Mouse (Mus musculus) thymus, adult 18-20 months (tissue): ENCODE data around the gene Mycbp2.

Source experiments
- DNase-seq, 2 experiments: peaks; one replicate each; pipeline ENCODE4 v3.0.0; 2022; ENCODE audit warnings: mixed read lengths in 2 of 2

Gene Mycbp2

DNA sequence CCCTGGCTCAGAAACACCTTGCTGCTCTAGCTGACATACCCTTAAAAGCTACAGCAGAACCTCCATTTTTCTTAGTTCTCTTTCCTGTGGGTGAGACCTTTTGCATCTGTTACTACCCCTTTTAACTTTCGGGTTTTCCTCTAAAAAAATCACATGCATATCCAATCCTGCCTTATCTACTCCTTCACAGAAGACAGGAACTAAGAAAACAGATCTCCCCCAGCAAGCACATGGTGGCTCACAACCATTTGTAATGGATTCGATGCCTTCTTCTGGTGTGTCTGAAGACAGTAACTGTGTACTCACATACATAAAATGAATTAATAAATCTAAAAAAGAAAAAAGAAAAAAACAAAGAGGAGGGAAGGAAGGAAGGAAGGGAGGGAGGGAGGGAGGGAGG, 87.9 kb downstream of the Mycbp2 start:
- DNase-seq: no peak

DNA sequence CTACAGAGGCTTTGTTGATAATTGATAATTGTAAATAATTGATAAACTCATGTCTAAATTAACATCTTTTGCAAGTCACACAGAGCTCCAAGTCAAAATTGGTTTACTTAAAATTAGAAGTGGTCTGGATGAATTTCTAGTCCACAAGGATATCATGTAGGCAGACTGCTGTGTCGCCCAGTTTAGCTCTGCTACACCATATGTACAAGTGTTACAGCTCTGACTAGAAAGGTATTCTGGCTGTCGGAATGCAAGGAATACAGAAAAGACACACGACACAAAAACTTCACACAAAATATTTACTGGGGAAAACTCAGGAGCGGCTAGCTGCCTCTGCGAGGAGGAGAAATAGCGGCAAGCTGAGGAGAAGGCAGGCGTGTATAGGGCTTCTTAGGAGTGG, 89.7 kb downstream of the Mycbp2 start:
- no peak for DNase-seq

DNA sequence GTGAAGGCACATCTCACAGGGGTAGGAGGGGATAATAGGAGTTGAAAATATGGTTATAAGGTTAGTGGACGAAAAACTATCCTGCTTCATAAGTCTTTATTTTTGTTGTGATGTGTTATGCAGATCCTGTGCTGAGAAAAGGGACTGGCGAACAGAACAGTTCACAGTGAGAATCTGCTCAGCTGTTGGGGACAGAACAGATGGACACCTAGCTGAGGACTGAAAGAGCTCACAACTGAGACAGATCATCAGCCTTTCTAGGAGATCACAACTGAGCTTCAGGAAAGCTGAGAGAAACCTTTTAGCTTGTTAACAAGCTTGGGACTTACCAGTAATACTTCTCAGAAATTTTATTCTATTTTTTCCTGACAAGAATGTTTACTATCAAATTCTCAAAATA, 92.3 kb downstream of the Mycbp2 start:
- no peak for DNase-seq

DNA sequence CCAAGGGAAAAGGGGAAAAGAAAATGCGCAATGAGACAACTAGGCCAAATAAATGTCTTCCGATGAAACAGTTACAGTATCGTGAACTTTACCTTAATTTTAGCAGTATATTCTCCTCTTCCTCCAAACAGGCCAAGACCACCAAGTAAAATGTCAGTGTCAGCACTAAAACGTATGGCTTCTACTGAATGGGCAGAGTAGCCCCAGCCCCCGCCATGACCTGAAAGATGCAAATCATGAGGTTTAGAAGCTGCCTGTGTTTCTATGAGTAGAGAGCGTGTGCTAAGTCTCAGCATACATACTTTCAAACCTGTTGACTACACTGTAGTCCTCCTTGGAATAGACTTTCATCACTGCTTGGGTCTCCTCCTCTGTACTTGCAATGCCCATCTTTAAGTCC, 104.6 kb downstream of the Mycbp2 start:
- DNase-seq: no peak

DNA sequence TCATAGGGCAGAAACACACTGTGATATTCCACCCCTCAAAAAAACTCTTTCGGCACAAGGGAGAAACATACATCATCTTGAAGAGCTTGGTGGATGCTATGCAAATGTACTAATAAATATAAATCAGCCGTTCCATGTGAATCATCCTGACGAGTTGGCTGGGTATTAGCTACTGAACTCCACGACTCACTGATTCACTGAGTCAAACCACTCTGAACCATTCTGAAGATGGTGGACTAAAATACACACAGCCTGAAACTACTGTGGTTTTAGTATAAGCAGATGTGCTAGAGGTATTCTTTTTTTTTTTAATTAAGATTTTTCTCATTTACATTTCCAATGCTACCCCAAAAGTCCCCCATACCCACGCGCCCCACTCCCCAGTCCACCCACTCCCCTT, 111.8 kb downstream of the Mycbp2 start:
- no peak for DNase-seq

DNA sequence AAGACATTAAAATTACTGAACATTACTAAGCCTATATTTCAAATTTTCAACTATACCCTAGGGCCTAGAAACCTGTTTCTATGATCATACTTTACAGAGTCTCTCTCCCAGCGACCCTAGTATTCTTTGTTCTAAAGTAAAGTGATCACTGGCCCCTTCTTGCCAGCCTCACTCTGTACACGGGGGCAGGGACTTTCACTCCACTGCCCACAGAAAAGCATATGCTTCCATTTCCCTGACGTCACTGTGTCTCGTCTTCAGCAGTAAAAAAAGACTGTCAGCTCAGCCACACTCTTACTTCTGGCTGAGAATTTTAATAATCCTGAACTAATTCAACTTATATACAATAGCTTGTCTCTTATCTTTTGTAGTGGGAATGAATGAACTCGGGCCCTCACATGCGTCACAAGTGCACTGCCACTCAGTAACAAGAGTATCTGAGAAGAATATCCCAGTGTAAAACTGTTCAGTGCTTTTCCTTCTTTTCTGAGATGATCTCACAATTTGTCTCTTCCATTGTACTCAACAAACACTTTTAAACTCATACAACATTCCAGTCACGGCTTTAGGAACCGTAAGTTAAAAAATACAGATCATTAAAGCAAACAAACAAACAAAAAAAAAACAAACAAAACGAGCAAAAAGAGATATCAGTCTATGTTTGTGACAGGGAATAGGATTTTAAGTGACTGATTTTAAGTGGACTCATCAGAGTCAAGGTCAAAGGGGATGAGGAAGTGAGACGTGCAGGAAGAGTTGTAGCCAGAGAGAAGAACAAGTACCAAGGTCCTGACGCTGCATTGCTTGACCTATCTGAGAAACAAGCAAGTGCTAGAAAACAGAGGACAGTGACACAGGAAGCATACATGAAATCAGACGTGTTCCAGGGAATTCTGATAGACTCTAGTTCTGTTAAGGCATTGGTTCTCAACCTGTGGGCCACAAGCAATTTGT, 112.7 kb downstream of the Mycbp2 start:
- DNase-seq: no peak

DNA sequence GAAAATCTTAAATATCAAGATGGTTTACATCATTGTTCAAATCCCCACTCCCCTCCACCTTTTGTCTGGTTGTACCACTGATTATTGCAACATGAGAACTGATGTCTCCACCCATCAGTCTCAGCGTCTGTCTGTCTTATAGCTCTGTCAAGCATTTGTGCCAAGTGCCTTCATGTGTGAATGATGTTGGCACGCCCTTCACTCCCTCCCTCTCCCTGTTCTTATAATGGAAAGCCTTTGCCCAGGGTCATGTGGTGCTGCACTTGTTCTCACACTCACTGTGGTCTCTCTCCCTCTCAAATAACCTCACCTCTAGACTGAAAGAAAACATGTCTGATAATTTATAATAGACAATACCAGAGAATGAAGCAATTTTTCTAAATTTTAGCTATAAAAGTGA, 124.3 kb downstream of the Mycbp2 start:
- DNase-seq: no peak

DNA sequence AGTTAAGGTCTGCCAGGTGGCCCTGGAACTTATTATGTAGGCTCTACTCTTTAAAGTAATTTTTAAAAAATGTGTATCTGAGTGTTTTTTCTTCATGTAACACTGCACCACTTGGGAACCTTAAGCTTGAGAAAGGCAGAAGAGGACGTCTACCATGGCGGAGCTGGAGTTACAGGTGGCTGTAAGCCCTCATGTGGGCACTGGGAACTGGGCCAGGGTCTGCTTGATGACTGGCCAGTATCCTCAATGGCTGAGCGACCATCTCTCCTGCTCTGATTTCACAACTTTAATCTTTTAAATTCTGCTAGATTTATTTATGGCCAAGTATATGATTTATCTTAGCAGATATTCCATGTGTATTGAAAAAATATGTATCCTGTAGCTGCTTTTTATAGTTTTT, 124.9 kb downstream of the Mycbp2 start:
- no peak for DNase-seq

DNA sequence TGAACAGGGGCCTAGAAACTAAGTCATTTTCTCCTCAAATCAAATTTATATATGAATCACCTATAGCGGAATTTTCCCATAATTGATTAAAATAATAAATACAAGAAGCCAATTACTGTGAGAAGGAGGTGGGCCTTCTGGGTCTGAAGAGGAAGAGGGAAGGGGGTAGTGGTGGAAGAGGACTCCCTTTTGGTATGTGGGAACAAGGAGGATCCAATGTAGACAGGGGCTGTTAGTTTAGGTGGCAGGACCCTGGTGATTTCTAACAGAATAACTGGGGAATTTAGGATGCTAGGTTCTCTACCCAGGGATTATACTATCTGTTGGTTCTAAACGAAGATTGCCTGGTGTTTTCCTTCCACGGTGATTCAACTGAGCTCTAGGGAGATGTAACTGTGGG, 130.3 kb downstream of the Mycbp2 start:
- no peak for DNase-seq

DNA sequence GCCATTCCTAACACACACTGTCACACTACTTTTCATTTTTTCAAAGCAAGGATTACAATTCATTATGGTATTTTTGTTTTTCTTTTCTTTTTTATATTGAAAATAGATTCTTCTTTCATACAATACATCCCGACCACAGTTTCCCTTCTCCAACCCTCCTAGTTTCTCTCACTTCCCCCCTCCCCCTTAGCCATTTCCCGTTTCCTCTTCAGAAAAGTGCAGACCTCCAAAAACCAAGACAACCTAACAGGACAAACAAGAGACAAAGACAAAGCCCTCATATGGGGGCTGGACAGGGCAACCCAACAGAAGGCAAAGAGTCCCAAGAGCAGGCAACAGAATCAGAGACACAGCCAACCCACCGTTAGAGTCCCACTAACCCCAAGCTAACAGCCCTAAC, 160.0 kb downstream of the Mycbp2 start:
- DNase-seq: no peak

DNA sequence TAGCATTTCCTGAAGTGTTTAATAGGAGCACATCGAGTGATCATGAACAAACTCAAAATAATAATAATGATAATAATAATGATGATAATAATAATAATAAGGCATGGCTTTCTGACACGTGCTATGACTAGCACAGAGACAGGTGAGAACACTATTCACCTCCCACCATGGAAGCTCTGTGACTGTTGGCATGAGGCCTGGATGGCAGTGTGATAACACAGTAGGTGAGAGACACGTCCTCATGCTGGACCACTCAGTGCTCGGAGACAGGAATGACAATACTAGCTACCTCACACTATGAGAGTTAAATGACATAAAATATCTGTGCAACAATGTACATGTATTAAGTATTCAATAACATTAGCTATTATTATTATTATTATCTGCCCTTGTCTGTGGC, 160.5 kb downstream of the Mycbp2 start:
- no peak for DNase-seq

DNA sequence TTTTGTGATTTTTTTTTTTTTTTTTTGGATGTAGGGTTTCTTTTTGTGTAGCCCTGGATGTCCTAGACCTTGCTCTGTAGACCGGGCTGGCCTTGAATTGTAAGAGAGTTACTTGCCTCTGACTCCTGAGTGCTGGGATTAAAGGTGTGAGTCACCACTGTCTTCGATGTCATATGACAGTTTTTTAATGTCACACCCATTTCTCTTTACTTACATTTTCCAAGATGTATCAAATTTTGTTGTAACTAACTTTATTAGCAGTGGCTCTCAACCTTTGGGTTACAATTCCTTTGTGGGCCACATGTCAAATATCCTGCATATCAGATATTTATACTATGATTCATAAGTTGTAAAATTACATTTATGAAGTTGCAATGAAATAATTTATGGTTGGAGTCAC, 166.5 kb downstream of the Mycbp2 start:
- no peak for DNase-seq

DNA sequence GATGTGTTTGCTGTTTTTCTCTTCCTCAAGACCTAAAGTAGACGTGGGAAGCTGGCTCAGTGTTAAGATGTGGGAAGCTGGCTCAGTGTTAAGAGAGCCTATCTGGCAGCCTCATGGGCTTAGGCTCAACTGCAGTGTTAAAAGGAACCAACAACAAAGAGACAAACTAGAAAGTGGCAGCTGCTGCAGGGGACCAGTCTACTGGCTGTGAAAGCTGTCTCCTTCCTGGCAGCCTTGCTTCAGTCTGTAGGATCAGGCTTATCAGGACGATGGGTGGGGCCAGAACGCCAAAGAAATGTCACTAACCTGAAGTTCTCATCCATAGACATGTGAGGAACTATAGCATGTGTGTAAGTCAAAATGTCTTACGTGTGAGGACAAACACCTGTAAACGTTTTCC, 183.7 kb downstream of the Mycbp2 start:
- no peak for DNase-seq

DNA sequence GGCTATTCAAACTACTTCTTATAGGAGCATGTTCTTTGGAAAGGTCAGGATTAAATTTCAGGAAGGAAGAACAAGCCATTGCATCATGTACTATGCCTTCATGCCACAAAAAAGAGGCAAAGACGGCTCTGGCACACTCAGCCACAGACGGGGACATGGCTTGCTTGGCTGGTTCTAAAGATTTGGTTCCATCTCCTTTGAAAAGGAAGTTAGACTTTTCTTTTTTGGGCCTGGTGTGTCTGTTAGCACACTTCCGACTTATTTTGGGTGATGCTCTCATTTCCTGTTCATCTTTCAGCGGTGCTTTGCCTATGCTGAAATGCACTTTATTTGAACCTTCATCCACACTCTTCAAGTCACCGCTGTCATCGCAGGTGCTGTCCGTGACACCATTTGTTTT, 190.9 kb downstream of the Mycbp2 start:
- DNase-seq: no peak

DNA sequence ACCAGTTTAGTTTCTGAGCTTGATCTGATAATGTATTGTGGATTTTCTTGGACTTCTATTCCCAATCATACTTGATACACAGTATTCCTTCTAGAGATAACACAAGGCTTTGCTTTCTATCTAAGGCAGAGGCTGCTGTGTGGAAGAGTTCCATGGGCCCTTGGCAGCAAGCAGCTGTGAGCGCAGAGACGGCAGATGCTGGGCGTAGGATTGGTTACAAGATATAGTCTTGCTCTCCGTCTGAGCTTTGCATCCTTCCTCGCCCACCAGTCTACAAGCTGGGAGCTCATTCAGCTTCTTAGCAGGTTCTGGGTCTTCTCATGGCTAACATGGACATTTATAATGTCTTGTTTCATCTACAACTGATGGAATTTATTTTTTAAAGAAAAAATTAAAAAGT, 196.5 kb downstream of the Mycbp2 start:
- no peak for DNase-seq

DNA sequence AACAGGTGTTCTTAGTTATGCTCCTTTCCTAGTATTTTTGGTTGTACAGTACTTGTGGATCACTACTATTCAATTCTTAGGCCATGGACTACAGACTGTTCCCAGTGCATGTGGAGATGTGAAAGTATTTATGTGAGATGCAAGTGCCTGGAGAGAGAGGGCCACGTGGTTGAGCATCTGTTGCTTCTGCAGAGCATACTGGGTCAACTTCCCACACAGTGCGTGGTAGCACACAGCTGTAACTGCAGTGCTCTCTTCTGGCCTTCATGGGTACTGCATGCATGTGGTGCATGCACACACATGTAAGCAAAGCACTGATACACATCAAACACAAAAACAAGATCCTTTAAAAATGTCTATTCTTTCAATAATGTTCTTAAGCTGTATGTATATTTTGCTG, 214.6 kb downstream of the Mycbp2 start:
- DNase-seq: no peak

DNA sequence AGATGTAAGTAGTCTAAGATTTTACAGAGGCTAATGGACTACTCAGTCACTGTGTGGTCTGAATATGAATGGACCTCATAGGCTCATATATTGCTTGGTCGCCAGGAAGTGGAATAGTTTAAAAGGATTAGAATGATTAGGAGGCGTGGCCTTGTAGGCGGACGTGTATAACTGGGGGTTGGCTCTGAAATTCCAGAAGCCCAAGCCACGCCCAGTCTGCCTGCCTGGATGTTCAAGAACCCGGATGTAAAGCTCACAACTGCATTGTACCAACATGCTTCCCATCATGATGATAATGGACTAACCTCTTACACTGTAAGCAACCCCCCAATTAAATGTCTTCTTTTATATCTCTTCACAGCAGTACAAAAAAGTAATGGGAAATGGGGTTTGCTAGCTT, 220.9 kb downstream of the Mycbp2 start:
- no peak for DNase-seq

DNA sequence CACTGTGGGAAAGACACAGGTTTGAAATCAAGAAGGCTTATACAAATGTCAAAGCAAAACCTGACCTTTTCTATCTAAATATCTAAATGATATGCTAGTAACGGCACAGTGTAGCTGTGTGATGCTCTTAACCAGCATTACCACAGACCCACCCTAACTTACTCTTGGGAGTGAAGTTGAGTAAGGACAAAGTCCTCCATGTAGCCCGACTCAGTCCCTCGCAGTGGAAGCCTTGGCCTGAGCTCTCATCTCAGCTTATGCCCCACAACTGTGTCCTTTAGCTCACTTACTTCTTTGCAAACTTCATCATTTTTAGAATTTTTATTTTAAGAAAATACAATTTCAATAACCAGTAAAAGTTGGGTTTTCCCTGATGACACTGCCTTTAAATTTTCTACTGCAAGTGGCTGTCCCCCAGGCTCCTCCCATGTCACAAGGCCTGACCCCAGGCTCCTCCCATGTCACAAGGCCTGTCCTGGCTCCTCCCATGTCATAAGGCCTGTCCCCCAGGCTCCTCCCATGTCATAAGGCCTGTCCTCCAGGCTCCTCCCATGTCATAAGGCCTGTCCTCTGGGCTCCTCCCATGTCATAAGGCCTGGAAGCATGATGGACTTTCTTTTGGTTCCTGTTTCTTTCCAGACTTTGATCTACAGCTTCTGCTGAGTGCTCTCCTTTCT, 231.5 kb downstream of the Mycbp2 start:
- DNase-seq: no peak

DNA sequence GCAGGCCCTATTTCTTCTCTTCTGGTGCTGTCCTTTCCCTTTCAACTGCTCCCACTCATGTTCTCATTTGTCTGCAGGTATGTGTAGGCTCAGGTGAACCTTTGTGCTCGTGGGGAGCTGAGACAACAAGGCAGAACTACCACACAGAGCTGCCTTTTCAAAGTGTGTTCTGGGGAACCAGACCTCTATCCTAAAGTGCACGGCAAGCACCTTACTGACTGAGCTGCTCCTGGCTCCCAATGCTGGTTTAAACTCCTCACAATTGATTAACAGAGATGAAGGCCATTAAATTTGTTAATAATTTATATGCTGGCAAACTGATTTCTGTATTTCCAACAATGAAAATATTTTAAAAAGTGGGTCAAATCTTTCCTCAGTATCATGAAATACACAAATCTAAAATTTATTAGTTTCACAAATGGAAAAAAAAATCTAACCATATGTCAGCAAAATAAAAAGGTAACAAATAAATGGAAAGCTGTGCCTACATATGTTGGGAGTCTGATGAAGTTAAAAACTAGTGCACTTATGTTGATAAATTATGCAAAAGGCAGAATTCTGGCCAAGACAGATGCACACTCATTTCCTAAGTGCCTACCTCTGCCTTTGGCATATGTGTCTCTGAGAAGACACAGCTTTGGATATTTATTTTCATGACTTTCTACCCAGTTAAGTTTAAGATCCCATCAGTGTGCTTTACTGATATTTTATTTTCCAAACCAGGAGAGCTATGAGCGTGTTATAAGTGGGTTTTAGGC, 233.8 kb downstream of the Mycbp2 start:
- DNase-seq: no peak

DNA sequence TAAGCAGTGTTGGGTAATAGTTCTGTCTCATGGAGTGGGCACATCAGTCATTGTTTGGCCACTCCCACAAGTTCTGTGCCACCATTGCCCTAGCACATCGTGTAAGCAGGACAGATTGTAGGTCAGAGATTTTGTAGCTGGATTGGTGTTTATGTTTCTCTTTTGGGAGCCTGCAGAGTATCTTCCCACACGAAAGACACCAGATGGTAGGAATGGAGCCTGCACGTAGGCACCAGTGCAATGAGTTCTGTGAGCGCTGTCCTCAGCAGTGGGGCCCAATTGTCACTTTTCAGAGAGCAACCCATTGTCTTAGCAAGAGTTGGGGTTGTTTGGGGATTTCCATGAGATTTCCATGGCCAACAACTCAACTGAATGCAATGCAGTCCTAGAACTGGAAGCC, 236.6 kb downstream of the Mycbp2 start:
- no peak for DNase-seq

DNA sequence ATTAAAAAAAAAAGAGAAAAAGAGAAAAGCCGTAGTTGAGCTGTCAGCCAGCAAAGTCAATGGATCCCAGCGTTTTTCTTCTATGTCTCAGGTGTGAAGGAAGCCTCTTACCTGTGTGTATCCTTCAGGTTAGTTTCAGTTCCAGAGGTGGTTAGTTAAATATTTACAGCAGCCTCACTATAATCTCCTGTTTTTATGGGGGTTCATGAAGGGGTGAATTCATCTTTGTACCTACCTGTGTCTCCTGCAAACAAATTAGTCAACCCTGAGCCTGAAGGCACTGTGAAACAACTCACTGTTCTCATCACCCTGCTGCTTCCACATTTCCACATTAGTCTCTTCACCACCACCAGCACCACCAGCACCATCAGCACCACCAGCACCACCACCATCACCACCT, 240.3 kb downstream of the Mycbp2 start:
- DNase-seq: no peak

DNA sequence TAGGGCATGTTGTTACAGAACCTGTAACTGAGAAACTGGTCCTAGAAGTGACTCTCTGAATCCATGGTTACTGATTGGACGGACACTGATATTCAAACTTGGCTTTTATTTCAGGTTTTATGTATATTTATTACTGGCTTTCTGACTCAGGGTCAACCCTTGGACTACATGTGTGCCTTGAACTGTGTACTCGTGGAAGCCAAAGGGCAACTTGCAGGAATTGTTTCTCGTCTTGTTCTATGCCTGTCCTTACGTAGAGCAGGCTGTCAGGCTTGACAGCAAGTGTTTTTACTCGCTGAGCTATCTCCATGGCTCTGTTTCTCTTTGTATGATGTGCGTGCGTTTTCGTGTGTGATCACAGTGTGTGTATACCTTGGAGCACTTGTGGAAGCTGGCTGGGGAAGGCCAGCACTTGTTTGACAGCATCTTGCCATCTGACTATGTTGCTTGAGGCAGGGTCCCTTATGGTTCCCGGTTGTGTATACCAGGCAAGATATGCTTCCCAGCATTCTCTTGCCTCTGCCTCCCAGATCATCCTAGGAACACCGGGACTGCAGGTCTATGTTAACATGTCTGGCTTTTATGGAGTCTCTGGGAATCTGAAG, 243.8 kb downstream of the Mycbp2 start:
- DNase-seq: no peak

DNA sequence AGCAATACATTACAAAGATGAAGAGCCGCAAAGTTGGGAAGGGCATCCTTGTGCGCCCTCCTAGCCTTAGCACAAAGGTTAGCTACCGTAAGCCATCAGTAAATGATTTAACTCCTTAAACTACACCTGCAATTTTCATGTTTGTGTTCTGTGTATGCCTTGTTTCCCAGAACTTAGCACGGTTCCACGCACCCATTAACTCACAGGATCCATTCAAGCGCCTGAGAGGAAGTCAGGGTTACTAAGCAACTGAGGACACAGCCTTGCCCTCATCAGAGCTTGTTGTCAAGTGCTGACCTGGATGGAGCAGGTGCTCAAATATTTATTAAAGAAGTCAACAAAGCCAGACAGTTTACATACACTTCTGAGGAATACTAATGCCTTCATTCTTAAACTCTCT, 244.4 kb downstream of the Mycbp2 start:
- no peak for DNase-seq
